Comparison of ENCODE assay signal across 8 mouse cellular contexts in the genomic region with DNA sequence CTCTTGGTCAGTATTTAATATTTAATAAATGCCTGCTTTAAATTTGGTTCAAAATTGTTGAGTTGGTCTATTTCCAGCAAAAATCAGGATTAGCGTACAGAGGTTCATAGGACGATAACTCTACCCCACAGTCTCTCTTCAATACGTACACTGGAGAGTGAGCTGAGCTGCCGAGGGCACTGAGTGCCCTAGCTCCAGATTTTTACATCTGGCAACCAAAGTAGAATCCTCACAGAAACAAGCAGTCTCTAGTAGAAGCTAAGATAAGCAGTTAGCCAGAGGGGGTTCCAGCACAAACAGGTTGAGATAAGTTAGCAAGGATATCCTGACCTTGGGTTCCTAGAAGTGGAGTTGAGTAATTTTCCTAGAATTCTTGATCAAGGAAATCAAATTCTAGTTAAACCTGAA. TPM values are rescaled to one million over a fixed set of nuclear protein-coding genes. Genes with fewer than 3 reads are reported as not detected.
DNase-seq lines count a peak whose midpoint lies in the region; ATAC-seq and TF ChIP-seq lines count a peak whose summit lies in the region.

No protein-coding gene starts in this region.

- peaks cover 3% of the 10 kb centered on the region; the same call in 1 of the 2 replicates for H3K9me3 ChIP-seq in lung, embryonic 14.5 days (ENCODE audit: low read depth, low read length)
- peaks cover 22% of the 10 kb centered on the region for H3K9me3 ChIP-seq in embryonic facial prominence, embryonic 14.5 days (ENCODE audit: control insufficient read depth, low read length)
- peaks cover under 1% of the 10 kb centered on the region for H3K9me3 ChIP-seq in limb, embryonic 12.5 days

- TF ChIP-seq CTCF in lung, embryonic 14.5 days (IDR thresholded peaks at IDR 0.05; ENCODE audit: low read depth) = no peak
- no peak for TF ChIP-seq CTCF in small intestine, adult 2 months (IDR thresholded peaks at IDR 0.05; ENCODE audit: extremely low read depth, insufficient read length, insufficient replicate concordance, low read depth, low read length)

- H3K4me1 ChIP-seq in lung, embryonic 14.5 days (ENCODE audit: insufficient read depth) = 0 out of 2 replicates have a peak, but pooled peaks cover 6% of the 10 kb centered on the region
- H3K4me1 ChIP-seq in embryonic facial prominence, embryonic 14.5 days (ENCODE audit: control insufficient read depth, insufficient read depth, low read length) = peaks cover 8% of the 10 kb centered on the region
- H3K4me1 ChIP-seq in limb, embryonic 12.5 days (replicated peaks) = peaks cover 8% of the 10 kb centered on the region
- no peaks in the 10 kb centered on the region for H3K4me1 ChIP-seq in small intestine, adult 2 months (ENCODE audit: control insufficient read depth, insufficient read depth, insufficient read length, low read length)

- WGBS in lung, embryonic 14.5 days = 5% methylated on average over 4 of the region's 4 CpGs
- 4% methylated on average over 4 of the region's 4 CpGs for WGBS in embryonic facial prominence, embryonic 14.5 days
- WGBS in limb, embryonic 12.5 days = 9% methylated on average over 4 of the region's 4 CpGs
- WGBS in small intestine, adult 2 months = 3% methylated on average over 4 of the region's 4 CpGs

- H3K36me3 ChIP-seq in lung, embryonic 14.5 days (ENCODE audit: insufficient read depth) = 0 out of 2 replicates have a peak, but pooled peaks cover 3% of the 10 kb centered on the region
- H3K36me3 ChIP-seq in embryonic facial prominence, embryonic 14.5 days (ENCODE audit: control insufficient read depth, insufficient read depth, low read length) = peaks cover 24% of the 10 kb centered on the region
- peaks cover 9% of the 10 kb centered on the region for H3K36me3 ChIP-seq in limb, embryonic 12.5 days
- no peaks in the 10 kb centered on the region; the same call in 1 of the 2 replicates for H3K36me3 ChIP-seq in small intestine, adult 2 months (ENCODE audit: control insufficient read depth, insufficient read depth, low read length)

- DNase-seq in lung, embryonic 14.5 days = no peak
- no peak for DNase-seq in lung, adult 18-20 months
- DNase-seq in embryonic facial prominence, embryonic 14.5 days (ENCODE audit: low spot score) = no peak
- no peak for DNase-seq in cerebellum, postnatal 36 days
- no peak for DNase-seq in frontal cortex, postnatal 10 days (ENCODE audit: low spot score in 2 of 2)
- no peak for DNase-seq in gastrocnemius, postnatal 4 days (ENCODE audit: low spot score in 2 of 2)

- TF ChIP-seq POLR2A in small intestine, adult 2 months (IDR thresholded peaks at IDR 0.05; ENCODE audit: low read depth, low read length) = no peak

- peak overlapping the region; percentile 64 for H3K9ac ChIP-seq in lung, embryonic 14.5 days
- H3K9ac ChIP-seq in embryonic facial prominence, embryonic 14.5 days (ENCODE audit: low read depth, low read length) = peak overlapping the region; percentile 70
- peak overlapping the region; percentile 55 for H3K9ac ChIP-seq in limb, embryonic 12.5 days (replicated peaks)

- no peak overlapping the region for H3K27ac ChIP-seq in lung, embryonic 14.5 days (ENCODE audit: low read depth)
- peak overlapping the region; percentile 10; the same call in 1 of the 2 replicates for H3K27ac ChIP-seq in embryonic facial prominence, embryonic 14.5 days (replicated peaks; ENCODE audit: low read depth, low read length)
- no peak overlapping the region for H3K27ac ChIP-seq in limb, embryonic 12.5 days
- no peak overlapping the region for H3K27ac ChIP-seq in small intestine, adult 2 months (ENCODE audit: insufficient read depth, low read depth, low read length)

- H3K4me2 ChIP-seq in lung, embryonic 14.5 days = peak overlapping the region; percentile 71
- peak overlapping the region; percentile 72 for H3K4me2 ChIP-seq in embryonic facial prominence, embryonic 14.5 days (ENCODE audit: low read depth, low read length)
- H3K4me2 ChIP-seq in limb, embryonic 12.5 days = peak overlapping the region; percentile 65

- peak overlapping the region; percentile 64 for H3K4me3 ChIP-seq in lung, embryonic 14.5 days (ENCODE audit: low read depth, low read length)
- peak overlapping the region; percentile 64 for H3K4me3 ChIP-seq in embryonic facial prominence, embryonic 14.5 days (ENCODE audit: low read depth, low read length)
- H3K4me3 ChIP-seq in limb, embryonic 12.5 days (replicated peaks) = peak overlapping the region; percentile 69
- H3K4me3 ChIP-seq in small intestine, adult 2 months (ENCODE audit: low read depth, low read length) = peak overlapping the region; percentile 82

- no peaks in the 10 kb centered on the region for H3K27me3 ChIP-seq in lung, embryonic 14.5 days (ENCODE audit: insufficient read depth, low read length)
- H3K27me3 ChIP-seq in embryonic facial prominence, embryonic 14.5 days (replicated peaks; ENCODE audit: control insufficient read depth, insufficient read depth, low read length) = no peaks in the 10 kb centered on the region
- H3K27me3 ChIP-seq in limb, embryonic 12.5 days = no peaks in the 10 kb centered on the region
- H3K27me3 ChIP-seq in small intestine, adult 2 months (ENCODE audit: control insufficient read depth, insufficient read depth, low read length) = no peaks in the 10 kb centered on the region

- peak; percentile 80 for ATAC-seq in lung, embryonic 14.5 days (ENCODE audit: insufficient read depth)
- peak; percentile 69 for ATAC-seq in embryonic facial prominence, embryonic 14.5 days (ENCODE audit: low read depth)
- peak; percentile 75; the same call in 1 of the 2 replicates for ATAC-seq in limb, embryonic 12.5 days (ENCODE audit: insufficient number of reproducible peaks, insufficient read depth, low FRiP score, low TSS enrichment, low read depth)

RNA-seq across cellular contexts. Expression of a gene that starts 0.4 kb away (rescaled TPM):
- 4.5 and 6.6 TPM in 2 replicates for polyA plus RNA-seq in lung, embryonic 14.5 days (2014; fragmentation: Nextera tagmentation; extraction: Ambion mirVana)
- 4.6 and 6.9 TPM in 2 replicates for polyA plus RNA-seq in embryonic facial prominence, embryonic 14.5 days (2014; fragmentation: Nextera tagmentation; extraction: Ambion mirVana)
- 6.1 and 6.4 TPM in 2 replicates for polyA plus RNA-seq in limb, embryonic 12.5 days (2016; fragmentation: Nextera tagmentation; extraction: Ambion mirVana)
- polyA plus RNA-seq in small intestine, adult 2 months (2012; rRNA removed) = 0.05 and 0.13 TPM in 2 replicates
- total RNA-seq in gastrocnemius, postnatal 4 days (2021) = 1 to 10 TPM; 9.0 to 9.7 TPM

RNA-seq across cellular contexts. Expression of a gene that starts 20.0 kb away (rescaled TPM):
- polyA plus RNA-seq in lung, embryonic 14.5 days (2014; fragmentation: Nextera tagmentation; extraction: Ambion mirVana) = 32.7 and 39.1 TPM in 2 replicates
- polyA plus RNA-seq in embryonic facial prominence, embryonic 14.5 days (2014; fragmentation: Nextera tagmentation; extraction: Ambion mirVana) = 23.9 and 25.6 TPM in 2 replicates
- 48.4 and 49.1 TPM in 2 replicates for polyA plus RNA-seq in limb, embryonic 12.5 days (2016; fragmentation: Nextera tagmentation; extraction: Ambion mirVana)
- polyA plus RNA-seq in small intestine, adult 2 months (2012; rRNA removed) = 19.6 and 48.3 TPM in 2 replicates
- total RNA-seq in gastrocnemius, postnatal 4 days (2021) = 10 to 100 TPM in 1 of 2 experiments, 1 to 10 TPM in 1; 9.9 to 12.4 TPM

RNA-seq across cellular contexts. Expression of a gene that starts 20.2 kb away (rescaled TPM):
- 9.5 and 11.5 TPM in 2 replicates for polyA plus RNA-seq in lung, embryonic 14.5 days (2014; fragmentation: Nextera tagmentation; extraction: Ambion mirVana)
- polyA plus RNA-seq in embryonic facial prominence, embryonic 14.5 days (2014; fragmentation: Nextera tagmentation; extraction: Ambion mirVana) = 5.2 and 5.5 TPM in 2 replicates
- polyA plus RNA-seq in limb, embryonic 12.5 days (2016; fragmentation: Nextera tagmentation; extraction: Ambion mirVana) = 14.1 and 14.8 TPM in 2 replicates
- polyA plus RNA-seq in small intestine, adult 2 months (2012; rRNA removed) = 0.41 and 0.58 TPM in 2 replicates
- 1 to 10 TPM; 6.3 to 6.4 TPM for total RNA-seq in gastrocnemius, postnatal 4 days (2021)

RNA-seq across cellular contexts. Expression of a gene that starts 39.0 kb away (rescaled TPM):
- polyA plus RNA-seq in lung, embryonic 14.5 days (2014; fragmentation: Nextera tagmentation; extraction: Ambion mirVana) = 6.9 and 8.6 TPM in 2 replicates
- polyA plus RNA-seq in embryonic facial prominence, embryonic 14.5 days (2014; fragmentation: Nextera tagmentation; extraction: Ambion mirVana) = 7.4 and 8.3 TPM in 2 replicates
- 8.0 and 8.4 TPM in 2 replicates for polyA plus RNA-seq in limb, embryonic 12.5 days (2016; fragmentation: Nextera tagmentation; extraction: Ambion mirVana)
- 0.09 TPM in 1 of 2 replicates, not detected in the other for polyA plus RNA-seq in small intestine, adult 2 months (2012; rRNA removed)
- 1 to 10 TPM; 2.5 to 3.2 TPM for total RNA-seq in gastrocnemius, postnatal 4 days (2021)

RNA-seq across cellular contexts. Expression of a gene that starts 55.9 kb away (rescaled TPM):
- 31.7 and 32.6 TPM in 2 replicates for polyA plus RNA-seq in lung, embryonic 14.5 days (2014; fragmentation: Nextera tagmentation; extraction: Ambion mirVana)
- 37.0 and 37.5 TPM in 2 replicates for polyA plus RNA-seq in embryonic facial prominence, embryonic 14.5 days (2014; fragmentation: Nextera tagmentation; extraction: Ambion mirVana)
- 32.3 and 32.5 TPM in 2 replicates for polyA plus RNA-seq in limb, embryonic 12.5 days (2016; fragmentation: Nextera tagmentation; extraction: Ambion mirVana)
- polyA plus RNA-seq in small intestine, adult 2 months (2012; rRNA removed) = 38.0 and 72.8 TPM in 2 replicates
- total RNA-seq in gastrocnemius, postnatal 4 days (2021) = 100 to 1,000 TPM; 200 to 231 TPM
